Mouse (Mus musculus): ENCODE results near the gene Gpr161.
A peak's percentile ranks its signal among the peaks of the same experiment; 100 is the strongest.
"Not testable (repeated sequence)": the region's sequence is repeated elsewhere in the genome, so short reads cannot be mapped to it uniquely, and the experiment has no call there.

Gpr161 gene

GRCm38 (mm10) chr1:165316361-165316760, 20.8 kb downstream of the Gpr161 start:
- DNase-seq (ENCODE audit: low spot score in 2 of 2): no peak

- peak; percentile 70 to 89 for DNase-seq (ENCODE audit: low spot score in 2 of 2)
Observed at GRCm38 (mm10) chr1:165320141-165320934, 24.7 kb downstream of the Gpr161 start.

DNA sequence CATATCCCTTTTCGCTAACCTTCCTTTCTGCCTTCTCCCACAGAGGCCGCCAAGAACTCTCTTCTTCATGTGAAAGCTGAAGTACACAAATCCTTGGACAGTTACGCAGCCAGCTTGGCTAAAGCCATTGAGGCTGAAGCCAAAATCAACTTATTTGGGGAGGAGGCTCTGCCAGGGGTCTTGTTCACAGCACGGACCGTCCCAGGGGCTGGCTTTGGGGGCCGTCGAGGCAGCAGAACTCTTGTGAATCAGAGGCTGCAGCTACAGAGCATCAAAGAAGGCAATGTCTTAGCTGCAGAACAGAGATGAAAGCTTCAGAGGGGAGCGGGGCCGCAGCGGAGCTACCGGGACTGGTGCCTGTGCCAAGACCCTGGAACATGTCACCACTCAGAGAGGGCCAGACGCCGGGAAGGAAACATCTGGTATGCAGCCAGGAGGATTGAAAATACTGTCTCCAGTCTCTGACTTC, 25.8 kb downstream of the Gpr161 start:
- DNase-seq (ENCODE audit: low spot score in 2 of 2): peak in 1 of 2 experiments; percentile 69

- no peak for DNase-seq (ENCODE audit: low spot score in 2 of 2)
Observed at GRCm38 (mm10) chr1:165321891-165322290, 26.3 kb downstream of the Gpr161 start.

GRCm38 (mm10) chr1:165322934-165323333, 27.3 kb downstream of the Gpr161 start:
- DNase-seq (ENCODE audit: low spot score in 2 of 2): no peak

- no peak for DNase-seq (ENCODE audit: low spot score in 2 of 2)
Observed at GRCm38 (mm10) chr1:165327370-165327769, 31.8 kb downstream of the Gpr161 start.

GRCm38 (mm10) chr1:165327831-165328230, 32.2 kb downstream of the Gpr161 start:
- no peak for DNase-seq (ENCODE audit: low spot score in 2 of 2)

DNA sequence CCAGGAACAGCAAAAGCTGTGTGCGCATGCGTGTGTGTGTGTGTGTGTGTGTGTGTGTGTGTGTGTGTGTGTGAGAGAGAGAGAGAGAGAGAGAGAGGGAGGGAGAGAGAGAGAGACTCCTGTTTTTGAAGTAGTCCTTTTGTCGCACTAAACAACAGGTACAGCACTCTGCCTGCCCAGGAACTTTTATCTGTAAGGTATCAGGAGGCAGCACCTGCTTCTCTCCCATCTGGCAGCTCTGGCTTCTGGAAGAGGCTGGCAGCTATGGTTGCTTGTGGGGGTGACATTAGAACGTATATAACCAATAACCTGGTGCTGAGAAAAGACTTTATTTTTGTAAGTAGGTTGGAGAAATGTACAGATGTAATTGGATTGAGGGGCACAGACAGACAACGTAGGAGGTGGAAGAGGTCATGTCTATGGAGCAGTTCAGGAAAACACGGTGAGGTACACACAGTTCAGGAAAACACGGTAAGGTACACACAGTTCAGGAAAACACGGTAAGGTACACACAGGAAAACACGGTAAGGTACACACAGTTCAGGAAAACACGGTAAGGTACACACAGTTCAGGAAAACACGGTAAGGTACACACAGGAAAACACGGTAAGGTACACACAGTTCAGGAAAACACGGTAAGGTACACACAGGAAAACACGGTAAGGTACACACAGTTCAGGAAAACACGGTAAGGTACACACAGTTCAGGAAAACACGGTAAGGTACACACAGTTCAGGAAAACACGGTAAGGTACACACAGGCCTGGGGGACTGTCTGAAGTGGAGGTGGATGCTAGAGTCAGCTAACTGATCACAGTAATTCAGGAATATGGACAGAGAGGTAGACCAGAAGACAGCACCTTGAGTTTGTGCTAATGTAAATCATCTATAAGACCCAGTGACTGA, 33.0 kb downstream of the Gpr161 start:
- DNase-seq (ENCODE audit: low spot score in 2 of 2): not testable (repeated sequence)

DNA sequence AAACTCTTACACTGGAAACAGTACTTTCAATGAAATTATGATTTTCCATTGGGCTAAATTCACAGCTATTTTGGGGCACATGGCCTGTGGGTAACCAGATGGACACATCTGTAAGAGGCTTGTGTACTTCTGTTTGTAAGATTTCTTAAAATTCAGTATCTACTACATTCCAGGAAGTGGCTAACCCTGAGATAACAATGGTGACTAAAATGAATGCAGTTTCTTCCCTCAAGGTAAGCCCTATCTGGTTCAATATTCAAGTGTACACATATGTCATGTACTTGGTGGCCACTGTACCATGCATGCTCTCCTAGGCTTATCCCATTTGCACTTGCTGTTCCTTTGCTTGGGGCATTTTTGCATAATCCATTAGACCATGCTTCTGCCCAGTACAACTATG, 35.3 kb downstream of the Gpr161 start:
- no peak for DNase-seq (ENCODE audit: low spot score in 2 of 2)

- no peak for DNase-seq (ENCODE audit: low spot score in 2 of 2)
Observed at GRCm38 (mm10) chr1:165332797-165333196, 37.2 kb downstream of the Gpr161 start.

GRCm38 (mm10) chr1:165342126-165342525, 46.5 kb downstream of the Gpr161 start:
- no peak for DNase-seq (ENCODE audit: low spot score in 2 of 2)

DNA sequence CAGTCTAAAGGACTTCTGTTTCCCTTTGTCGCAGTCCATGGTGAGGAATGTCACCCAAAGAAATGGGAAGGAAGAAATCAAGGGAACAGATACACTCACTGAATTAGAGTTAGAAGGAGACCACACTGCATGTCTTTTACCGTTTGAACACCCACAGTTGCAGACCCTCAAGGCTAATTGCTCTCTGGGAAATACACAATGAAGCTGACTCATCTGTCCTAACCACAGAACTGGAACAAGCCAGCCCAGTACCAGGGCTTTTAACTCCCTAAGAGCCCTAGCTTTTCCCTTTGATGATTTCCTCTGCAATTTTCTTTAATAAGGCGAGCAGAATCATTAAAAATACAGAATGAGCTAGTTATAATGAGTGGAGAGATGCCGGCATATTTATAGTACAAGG, 48.9 kb downstream of the Gpr161 start:
- DNase-seq (ENCODE audit: low spot score in 2 of 2): no peak

- DNase-seq (ENCODE audit: low spot score in 2 of 2): no peak
Observed at GRCm38 (mm10) chr1:165348627-165349026, 53.0 kb downstream of the Gpr161 start.

DNA sequence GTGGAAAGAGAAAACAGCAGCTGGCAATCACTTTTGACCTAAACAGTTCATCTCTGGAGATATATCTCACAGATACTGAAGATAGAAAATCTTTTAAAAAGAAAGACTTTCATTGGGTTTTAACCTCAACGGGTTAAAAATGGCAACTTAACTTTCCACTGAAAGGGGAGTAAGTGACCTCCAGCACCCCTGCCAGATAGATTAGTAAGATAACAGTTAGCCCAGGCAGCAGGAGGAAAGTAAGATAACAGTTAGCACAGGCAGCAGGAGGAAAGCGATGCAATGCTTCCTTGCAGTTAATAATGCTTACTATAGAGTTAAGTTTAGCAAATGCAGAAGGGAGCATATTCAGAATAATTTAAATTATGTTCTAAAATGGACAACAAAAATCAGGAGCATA, 60.8 kb downstream of the Gpr161 start:
- no peak for DNase-seq (ENCODE audit: low spot score in 2 of 2)

- no peak for DNase-seq (ENCODE audit: low spot score in 2 of 2)
Observed at GRCm38 (mm10) chr1:165363271-165363670, 67.7 kb downstream of the Gpr161 start.

GRCm38 (mm10) chr1:165365057-165365456, 69.5 kb downstream of the Gpr161 start:
- no peak for DNase-seq (ENCODE audit: low spot score in 2 of 2)

DNA sequence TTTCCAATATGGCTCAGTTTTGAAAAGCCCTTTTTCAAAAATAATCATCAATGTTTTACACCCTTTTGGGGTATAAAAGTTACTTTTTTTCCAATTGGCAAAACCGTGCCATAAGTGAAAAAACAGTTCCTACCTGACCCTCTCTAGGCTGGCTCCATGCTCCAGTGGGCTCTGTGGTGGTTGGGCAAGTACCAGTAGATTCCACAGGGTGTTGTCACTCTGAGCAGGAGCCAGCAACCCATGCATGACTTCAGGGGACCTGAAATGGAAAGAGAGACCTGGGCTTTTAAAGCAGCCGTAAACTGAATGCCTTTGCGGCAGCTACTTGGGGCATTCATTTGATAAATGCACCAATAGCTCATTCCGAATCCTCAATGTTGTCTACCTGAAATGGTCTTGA, 75.4 kb downstream of the Gpr161 start:
- DNase-seq (ENCODE audit: low spot score in 2 of 2): no peak

GRCm38 (mm10) chr1:165373839-165374238, 78.2 kb downstream of the Gpr161 start:
- DNase-seq (ENCODE audit: low spot score in 2 of 2): no peak
